Mouse (Mus musculus): ENCODE results near the gene Krt78.
A peak's percentile ranks its signal among the peaks of the same experiment; 100 is the strongest.

The Krt78 gene

DNA sequence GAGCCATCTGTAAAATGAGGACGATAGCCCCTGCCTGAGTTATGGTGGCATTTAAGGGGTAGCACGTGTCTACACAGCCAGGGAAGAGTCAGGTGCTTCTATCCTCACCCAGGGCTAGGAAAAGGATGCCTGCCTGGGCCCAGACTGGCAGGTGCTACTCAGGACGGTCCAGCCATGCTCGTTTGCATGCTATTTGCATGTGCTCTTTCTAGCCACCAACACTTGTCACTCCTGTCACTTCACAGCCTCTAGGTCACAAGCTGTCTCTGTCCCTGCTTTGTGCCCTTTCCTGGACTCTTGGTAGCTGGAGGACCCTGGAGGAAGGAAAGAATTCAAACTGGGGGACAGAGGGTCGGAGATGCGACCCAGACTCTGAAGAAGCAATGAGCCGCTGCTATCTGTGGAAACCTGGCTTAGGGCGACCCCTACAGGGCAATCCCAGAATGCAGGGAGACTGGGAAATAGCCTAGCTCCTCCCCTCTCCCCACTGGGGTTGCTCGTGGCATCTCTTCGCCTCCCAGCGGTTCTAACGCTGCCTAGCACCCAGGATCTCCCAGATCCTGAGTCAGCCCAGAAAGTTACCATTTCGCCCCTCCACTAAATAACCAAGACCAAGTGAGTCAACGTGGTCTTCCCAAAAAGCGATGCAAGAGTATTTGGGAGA is 19.5 kb upstream of the Krt78 start:
- DNase-seq (ENCODE audit: low spot score in 2 of 2), result peak; percentile 87 to 88

DNA sequence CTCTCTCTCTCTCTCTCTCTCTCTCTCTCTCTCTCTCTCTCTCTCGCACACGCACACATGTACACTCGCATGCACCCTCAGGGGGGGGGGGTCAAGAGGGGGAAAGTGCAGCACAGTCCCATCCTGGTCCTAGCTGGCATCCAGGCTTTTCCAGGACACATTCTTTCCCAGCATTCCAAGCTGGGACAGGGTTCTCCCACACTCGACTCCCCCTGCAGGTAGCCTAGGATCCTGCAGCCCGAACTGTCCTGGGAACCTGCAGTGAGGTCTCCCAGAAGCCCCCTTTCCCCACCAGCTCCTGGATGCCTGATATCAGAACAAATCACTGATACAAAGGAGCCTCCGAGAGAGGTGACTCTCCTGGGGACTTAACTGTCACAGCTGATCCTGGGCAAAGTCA is 16.4 kb upstream of the Krt78 start:
- DNase-seq (ENCODE audit: low spot score in 2 of 2), result no peak

DNA sequence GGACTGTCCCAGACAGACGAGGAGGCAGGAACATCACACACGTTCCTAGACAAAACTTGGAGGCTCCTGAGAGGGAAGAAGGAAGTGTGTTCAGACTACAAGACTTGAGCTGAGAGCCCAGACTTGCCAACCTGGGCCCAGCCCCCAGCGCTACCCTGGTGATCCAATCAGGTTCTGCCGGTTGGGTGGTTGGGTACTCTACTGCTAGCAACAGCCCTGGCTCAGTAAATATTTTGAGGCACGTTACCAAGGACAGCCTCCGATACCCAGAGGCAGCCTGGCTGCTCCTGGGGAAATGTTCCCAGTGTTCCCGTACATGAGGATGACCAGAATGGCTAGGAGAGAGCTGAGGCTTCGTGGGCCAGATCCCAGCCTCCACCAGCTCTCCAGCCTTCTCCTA is 12.7 kb upstream of the Krt78 start:
- DNase-seq (ENCODE audit: low spot score in 2 of 2), result no peak

DNA sequence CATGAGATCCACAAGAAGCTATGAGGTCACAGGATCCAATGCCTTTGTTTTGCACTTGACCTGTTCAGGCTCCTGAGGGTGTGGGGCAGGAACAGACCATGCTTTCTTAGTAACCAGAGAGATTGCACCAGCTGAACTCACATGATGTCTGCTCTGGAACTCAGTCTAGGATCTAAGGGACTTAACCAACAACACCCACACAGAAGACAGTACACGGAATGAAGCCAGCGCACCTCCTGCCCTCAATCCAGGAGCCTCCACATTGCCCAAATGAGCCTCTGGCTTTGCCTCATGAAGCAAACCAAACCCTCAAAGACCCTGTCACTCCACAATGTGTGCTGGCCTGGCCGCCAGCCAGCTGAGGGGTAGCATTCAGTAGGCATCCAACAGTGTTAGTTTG is 4.8 kb upstream of the Krt78 start:
- DNase-seq (ENCODE audit: low spot score in 2 of 2), result no peak

DNA sequence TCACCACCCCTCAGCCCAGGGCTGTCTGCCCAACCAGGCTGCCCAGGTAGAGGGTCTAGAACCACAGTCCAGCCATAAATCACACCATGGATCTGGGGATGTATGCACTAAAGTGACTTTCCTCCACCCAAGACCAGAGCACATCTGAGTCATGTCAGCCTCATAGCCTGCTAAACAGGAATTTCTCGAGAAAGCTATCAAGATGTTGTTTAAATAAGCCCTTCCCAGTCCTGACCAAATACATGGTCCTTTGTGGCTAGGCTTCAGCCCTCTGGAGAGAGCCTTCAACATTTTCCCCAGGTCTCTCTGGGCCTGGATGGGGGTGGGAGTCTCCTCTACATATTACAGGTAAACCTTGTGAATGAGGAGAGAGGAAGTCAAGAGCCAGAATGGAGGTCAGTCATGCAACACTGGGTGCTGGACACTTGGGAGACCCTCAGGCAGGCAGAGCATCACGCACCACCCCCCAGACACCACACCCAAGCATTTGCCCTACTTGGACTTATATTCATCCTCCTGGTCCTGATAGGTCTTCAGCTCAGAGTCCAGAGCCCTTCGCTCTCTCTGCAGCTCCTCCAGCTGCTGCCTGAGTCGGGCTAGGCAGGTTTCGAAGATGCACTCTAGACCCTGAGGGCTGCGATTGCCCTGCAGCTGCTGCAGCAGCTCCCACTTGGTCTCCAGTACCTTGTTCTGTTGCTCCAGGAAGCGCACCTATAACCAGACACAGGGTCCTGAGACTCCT is 1.2 kb downstream of the Krt78 start:
- DNase-seq (ENCODE audit: low spot score in 2 of 2), result no peak

DNA sequence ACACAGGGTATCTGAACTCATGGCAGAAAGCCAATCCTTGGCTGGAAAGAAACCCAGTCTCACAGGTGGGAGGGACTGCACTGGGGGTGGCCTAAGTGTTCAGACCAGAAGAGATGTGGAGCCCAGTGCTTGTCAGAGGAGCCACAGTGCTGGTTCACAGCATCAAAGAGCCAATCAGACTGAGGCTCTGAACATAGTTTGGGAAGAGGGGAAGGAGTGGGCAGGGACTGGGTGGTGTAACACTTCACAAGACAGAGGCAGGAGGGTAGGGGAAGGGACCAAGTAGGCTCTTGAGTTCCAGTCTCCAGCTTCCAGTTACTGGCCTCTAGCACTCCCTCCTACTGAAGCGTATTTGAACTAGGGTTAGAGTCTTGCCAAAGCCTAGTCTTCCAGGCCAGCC is 8.7 kb downstream of the Krt78 start:
- DNase-seq (ENCODE audit: low spot score in 2 of 2), result no peak

GRCm38 (mm10) chr15:101941948-101942347 is 12.1 kb downstream of the Krt78 start:
- DNase-seq (ENCODE audit: low spot score in 2 of 2), result no peak

DNA sequence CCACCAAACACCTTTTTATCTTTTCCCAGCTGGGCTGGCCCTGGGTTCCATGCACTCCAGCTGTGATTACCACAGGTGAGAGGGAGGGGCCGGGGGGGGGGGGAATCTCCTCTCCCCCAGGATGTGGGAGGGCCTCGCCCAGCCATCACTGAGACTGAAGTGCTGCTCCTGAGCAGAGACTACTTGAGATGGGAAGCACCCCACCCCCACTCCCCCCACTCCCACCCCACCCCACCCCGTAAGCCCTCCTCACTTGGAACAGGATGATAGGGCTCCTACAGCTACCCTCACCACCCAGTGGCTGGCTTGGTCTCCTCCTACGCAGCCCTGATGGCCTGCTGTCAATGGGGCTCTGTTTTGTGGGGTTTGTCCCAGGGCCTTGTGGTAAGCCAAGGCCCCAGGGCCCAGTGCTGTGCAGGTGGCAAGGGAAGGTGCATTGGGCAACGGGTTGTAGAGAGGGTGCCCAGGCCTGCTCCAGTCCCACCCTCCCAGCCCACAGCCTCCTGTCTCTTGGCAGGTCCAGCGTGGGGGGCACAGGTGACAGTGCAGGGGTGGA is 13.7 kb downstream of the Krt78 start, which contains the start of gene Krt79:
TSS of gene Krt79 (minus strand) at position 51 of the 556 bp plus-strand sequence.
- no peak for DNase-seq (ENCODE audit: low spot score in 2 of 2)

DNA sequence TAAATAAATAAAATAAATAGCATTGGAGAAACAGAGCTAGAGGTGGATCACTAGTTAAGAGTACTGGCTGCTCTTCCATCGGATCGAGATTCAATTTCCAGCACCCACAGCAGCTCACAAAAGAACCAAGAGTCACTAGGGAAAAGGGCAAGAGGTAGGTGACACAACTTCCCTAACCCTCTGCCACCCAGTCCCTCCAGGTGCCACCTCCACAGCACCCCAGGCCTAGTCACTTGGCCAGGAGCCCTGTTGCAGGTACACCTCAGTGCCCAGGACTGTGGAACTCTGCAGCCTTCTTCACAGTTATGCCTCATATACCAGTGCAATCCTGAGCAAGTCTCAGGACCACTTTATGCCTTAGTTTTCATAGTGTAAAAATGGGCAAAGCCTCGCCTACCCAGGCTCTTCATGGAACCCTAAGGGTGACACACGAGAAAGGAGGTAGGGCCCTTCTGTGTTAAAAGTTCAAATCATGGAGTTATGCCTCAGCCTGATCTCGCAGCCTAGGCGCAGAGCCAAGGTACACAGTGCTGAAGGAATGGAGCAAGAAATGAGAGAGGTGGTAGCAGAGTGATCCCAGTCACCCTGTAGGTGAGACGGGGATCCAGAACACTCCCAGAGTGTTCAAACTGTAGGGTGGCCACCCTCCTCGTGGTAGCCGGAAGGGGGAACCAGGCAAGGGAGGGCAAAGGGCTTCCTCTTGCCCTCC is 15.3 kb downstream of the Krt78 start:
- no peak for DNase-seq (ENCODE audit: low spot score in 2 of 2)

- no peak for DNase-seq (ENCODE audit: low spot score in 2 of 2)
Observed at GRCm38 (mm10) chr15:101933024-101933423, 21.1 kb downstream of the Krt78 start.

- DNase-seq (ENCODE audit: low spot score in 2 of 2), result no peak
Observed at GRCm38 (mm10) chr15:101929666-101930065, 24.4 kb downstream of the Krt78 start.

GRCm38 (mm10) chr15:101929087-101929486 is 25.0 kb downstream of the Krt78 start:
- no peak for DNase-seq (ENCODE audit: low spot score in 2 of 2)

- DNase-seq (ENCODE audit: low spot score in 2 of 2), result no peak
Observed at GRCm38 (mm10) chr15:101927340-101928080, 26.6 kb downstream of the Krt78 start.

GRCm38 (mm10) chr15:101925041-101925440 is 29.0 kb downstream of the Krt78 start:
- no peak for DNase-seq (ENCODE audit: low spot score in 2 of 2)

- no peak for DNase-seq (ENCODE audit: low spot score in 2 of 2)
Observed at GRCm38 (mm10) chr15:101924635-101925034, 29.5 kb downstream of the Krt78 start, which contains the start of gene Krt4. Gene Krt4 (minus strand): TSS chr15:101924735.

- DNase-seq (ENCODE audit: low spot score in 2 of 2), result no peak
Observed at GRCm38 (mm10) chr15:101922296-101922695, 31.8 kb downstream of the Krt78 start.

DNA sequence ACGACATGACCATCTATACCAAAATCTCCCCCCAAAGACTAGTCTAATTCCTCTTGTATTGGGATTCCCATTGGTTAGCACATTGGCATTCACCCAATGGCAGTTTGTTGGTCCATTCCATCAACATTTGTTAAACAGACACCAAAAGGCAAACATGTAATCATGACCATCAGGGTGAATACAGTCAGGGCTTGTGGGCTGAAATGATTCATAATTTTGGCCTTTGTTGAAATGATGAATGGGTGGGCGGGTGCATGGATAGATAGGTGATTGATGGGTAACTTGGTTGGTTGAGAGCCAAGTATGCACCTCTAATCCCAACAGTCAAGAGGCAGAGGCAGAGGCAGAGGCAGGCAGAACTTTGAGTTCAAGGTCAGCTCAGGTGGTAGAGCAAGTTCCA is 38.0 kb downstream of the Krt78 start:
- DNase-seq (ENCODE audit: low spot score in 2 of 2), result no peak

GRCm38 (mm10) chr15:101904849-101905248 is 49.2 kb downstream of the Krt78 start:
- DNase-seq (ENCODE audit: low spot score in 2 of 2), result no peak

DNA sequence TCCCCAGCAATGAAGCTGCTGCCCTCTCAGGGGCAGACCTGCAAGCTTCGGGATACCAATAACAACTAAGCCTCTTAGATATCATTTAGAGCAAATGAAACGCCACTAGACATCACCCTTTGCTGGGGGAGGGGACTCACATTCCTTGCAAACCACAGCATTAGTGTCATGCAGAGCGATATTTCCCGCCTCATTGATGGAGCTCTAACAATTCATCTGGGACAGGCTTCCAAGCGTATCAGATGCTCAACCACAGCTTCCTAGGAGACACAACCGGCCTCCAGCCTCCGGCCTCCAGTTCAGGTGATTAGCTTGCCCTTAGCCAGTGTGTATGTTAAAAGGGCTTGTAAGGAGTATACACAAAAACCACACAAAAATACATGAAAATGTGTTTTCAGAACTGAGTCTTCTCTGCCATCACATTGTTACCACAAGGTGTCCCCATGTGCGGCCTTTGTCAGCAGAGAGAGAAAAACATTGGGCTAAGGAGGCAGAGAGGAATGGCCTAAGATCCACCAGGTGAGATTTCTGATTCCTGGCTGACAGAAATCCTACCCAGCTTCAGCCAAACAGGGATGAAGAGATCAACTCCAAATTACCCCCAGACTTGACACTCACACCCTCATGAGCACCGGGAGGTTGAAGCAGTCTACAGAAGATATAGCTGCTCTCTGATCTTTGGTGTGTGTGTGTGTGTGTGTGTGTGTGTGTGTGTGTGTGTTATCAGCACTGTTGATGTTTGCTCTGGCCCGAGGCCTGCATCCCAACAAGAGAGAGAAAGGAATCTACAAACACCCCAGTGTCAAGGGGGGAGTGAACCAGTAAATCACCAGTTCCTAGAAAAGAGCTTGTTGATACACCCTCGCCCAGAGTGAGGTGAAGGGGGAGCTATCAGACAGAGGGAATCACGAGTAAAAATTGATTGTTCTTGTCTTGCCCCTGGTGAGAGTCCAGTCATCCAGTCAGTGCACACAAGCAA is 51.6 kb downstream of the Krt78 start:
- DNase-seq (ENCODE audit: low spot score in 2 of 2), result no peak
